Mouse (Mus musculus) bone marrow, adult 2 months (tissue): ENCODE results near the gene Relch.
A peak's percentile ranks its signal among the peaks of the same experiment; 100 is the strongest.

Experiments used
- CTCF ChIP-seq: fragments of 200-500 bp; IDR thresholded peaks from 2 replicates; pipeline ENCODE4 v1.5.1; 2011; ENCODE audit warnings: low read length, control low read depth; ENCODE audit not compliant: control insufficient read depth, insufficient read depth
- POLR2A ChIP-seq: fragments of 200-500 bp; IDR thresholded peaks from 2 replicates; pipeline ENCODE4 v1.6.1; 2011; ENCODE audit warnings: low read depth, mild to moderate bottlenecking, control low read depth, low read length, borderline replicate concordance; ENCODE audit not compliant: control insufficient read depth

- no peak for TF ChIP-seq CTCF
- TF ChIP-seq POLR2A: peak; percentile 79; the same call in 1 of the 2 replicates
Observed at GRCm38 (mm10) chr1:105663171-105663961, at the start of gene Relch, which contains the start of gene Pign.
